Mouse (Mus musculus): ENCODE measurements around the gene Ccdc162.

Gene Ccdc162

DNA sequence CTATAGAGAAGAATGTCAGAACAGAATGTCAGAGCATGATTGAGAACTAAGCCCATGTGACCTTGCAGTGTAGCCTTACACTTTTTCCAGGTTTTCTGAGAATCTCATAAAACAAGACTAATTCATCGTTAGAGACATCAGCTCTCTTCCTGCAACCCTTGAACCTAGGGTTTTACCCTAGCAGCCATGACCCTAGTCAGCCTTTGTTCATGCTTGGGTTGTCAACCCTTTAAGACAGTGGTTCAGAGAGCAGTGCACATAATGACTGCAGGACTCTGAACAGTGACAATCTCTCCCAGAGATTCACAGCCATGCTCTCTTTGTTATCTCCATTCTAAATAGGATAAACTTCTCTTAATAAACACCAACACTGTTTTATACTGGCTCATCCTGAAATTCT, 137.9 kb downstream of the Ccdc162 start:
- in situ Hi-C loops (cut with MseI, MboI) = no loop called here

DNA sequence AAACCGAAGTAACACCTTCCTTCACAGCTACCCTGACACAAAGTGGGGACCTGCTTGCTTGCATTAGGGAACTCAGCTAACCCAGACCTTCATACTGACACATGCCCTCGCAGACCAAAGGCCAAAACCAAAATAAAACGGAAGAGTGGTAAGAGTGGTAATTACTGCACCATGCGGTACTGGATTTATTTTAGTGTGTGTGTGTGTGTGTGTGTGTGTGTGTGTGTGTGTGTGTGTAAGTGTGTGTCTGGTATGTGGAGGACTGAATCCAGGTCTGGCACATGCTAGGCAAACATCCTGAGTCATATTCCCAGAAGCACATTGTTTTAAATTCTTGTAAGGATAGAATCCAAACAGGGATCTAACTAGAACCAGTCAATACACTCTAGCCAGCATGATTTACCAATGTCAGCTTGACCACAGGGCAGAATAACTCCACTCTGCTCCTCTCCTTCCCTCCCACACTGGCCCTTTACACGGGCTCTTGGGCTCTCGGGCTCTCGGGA, 140.1 kb downstream of the Ccdc162 start:
- in situ Hi-C loops (cut with MseI, MboI) = no loop called here

DNA sequence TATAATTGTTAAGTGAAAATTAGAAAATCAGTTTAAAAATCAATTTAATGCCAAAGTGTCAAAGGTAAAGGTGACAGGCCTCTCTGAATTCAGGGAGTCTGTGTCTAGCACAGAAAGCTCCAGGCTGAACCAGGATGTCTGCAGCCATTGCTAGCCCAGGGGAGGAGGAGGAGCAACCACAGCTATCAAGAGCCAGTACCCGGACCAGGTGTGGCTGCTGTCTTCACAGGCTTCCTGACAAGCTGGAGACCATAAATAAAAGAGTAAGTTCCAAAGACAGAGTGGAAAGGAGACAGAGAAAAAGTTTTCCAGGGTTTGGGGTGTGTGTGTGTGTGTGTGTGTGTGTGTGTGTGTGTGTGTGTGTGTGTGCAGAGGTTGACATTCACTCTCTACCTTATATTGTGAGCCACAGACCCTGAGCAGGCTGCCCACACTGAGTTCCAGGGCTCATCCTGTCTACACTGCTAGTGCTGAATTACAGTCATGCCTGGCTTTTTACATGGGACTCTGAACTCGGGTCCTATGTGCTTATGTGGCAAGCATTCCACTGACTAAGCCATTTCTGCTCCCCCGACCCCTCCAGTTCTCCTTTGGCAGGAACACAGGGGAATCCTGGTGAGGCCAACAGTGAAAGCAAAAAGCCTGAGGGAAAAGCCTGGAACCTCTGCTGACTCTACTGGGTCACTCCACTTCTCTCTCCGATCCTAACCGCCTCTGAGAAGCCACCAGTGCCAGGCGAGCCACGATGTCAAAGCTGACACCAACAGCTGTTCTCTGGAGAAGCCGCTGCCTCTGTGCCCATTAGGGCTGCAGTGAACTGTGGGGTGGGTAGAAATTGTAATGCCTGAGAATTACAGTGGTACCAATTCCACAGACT, 140.7 kb downstream of the Ccdc162 start:
- in situ Hi-C loops (cut with MseI, MboI) = no loop called here

DNA sequence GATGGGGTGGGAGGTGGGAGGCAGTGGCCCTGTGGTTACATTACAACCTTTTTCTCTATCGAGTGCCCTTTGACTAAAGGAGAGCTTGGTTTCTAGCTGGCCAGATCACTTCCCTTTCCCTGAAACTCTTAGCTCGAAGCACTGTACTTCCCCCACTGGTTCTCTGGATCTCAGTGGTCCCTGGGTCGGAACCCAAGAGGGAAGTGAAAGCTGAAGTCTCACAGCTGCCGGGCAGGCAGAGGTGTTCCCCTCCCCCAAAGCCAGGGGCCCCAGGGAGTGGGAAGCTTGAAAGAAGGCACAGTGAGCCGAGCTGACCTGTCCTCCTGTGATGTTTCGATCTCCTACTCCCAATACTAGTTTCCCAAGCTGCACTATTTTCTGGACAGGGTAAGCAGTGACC, 143.2 kb downstream of the Ccdc162 start:
- in situ Hi-C loops (cut with MseI, MboI) = no loop called here

DNA sequence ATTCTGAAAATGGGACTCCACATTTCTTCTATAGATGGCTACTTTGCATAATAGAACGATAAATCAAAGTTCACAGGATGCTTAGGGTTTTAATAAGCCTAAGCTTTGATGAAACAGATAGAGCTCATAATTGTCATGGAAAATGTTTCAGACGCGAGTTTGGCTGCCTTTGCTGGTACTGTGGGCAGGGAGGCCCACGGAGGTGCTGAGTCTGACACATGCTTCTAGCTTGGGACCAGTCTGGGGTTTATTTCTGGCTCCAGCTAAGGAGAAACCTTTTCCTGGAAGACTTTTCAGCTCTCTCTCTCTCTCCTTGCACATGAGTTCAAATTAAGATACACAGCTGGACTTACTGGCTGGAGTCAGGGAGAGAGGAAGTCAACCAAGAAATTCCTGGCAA, 144.2 kb downstream of the Ccdc162 start:
- in situ Hi-C loops (cut with MseI, MboI) = no loop called here

DNA sequence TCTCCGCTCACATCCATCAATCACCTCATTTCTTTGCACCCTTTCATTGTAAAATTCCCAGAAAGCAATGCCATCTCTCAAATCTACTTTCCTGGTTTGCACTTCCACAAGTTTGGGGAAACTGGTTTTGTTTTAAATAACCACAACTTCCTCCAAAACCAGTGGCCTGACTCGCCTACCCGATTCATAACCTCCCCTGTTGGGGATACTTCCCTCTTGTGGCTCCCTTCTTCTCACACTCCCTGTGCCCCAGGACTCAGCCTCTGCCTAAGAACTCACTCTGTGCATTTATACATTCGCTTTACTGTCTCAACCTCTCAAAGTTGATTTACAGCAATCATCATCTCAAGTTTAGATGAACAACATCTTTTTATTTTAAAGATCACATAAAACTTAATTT, 145.4 kb downstream of the Ccdc162 start:
- in situ Hi-C loops (cut with MseI, MboI) = no loop called here

DNA sequence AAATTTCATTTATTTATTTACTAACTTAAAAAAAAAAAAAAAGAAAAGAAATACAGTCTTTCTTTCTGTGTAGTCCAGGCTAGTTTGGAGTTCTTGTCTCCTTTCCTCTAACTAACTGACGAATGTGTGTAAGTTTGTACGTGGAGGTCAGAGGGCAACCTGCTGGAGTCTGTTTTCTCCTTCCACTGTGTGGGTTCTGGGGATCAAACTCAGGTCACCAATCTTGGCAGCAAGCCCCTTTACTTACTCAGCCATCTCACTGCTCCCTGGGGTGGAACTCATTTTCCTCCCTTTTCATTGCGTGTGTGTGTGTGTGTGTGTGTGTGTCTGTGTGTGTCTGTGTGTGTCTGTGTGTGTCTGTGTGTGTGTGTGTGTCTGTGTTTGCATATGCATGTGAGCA, 148.1 kb downstream of the Ccdc162 start:
- in situ Hi-C loops (cut with MseI, MboI) = no loop called here

DNA sequence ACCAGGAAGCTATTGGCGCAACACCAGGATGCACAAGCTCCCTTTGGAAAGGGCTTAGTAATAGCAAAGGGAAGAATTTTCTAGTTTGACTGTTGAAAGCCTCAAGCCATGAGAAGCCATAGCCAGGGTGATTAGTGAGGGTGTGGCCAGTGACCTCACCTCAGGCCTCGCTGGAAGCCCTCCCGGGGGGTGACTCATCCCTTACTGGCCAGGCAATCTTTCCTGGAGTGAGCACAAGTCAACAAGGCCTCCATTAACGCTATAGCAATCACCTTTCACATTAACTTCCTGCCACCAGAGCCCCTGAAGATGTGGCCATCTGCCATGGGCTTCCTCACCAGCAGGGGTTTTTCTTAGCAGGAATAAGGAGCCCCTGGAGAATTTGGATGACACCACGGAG, 151.3 kb downstream of the Ccdc162 start:
- in situ Hi-C loops (cut with MseI, MboI) = no loop called here

DNA sequence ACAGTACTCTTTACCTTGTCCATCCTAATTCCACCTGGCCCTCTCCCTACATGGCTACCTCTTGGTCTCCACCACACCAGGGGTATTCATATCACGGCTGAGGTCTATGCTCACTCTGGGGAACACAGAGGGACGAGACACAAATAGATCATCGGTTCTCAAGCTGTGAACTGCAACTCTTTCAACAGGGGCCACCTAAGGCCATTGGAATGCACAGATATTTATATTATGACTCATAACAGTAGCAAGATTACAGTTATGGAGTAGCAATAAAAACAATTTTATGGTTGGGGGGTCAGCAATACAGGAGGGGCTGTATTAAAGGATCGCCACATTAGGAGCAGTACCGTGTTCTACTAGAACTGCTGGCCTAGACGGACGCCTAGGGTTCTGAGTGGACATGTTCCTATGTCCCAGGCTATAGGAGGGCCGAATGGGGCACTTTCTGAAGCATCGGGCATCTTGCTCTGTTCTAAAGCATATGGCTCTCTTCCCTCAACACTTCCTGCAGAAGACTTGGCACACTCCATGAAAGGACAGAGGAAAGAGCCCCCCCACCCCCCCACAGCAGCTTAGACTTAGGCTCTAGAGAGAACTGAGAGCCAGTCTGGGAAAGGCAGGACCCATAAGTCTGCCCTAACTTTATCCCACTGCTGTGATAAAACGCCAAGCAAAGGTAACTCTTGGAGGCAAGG, 154.6 kb downstream of the Ccdc162 start:
- in situ Hi-C loops (cut with MseI, MboI) = no loop called here

DNA sequence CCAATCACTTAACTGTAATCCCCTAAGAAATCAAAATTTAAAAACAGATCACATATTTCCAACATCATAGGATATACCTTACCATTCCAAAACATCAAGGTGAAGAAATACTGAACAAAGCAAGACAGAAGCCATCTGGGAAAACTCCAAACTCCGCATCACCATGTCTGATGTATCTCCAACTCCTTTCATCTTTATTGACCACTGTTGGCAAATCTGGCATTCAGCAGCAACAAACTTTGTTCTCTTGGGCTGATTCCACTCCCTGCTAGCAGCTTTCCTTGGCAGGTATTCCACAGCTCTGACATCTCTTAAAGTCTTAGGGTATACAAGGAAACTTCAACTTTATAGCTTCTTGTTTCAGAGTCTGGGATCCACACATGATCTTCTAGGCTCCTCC, 158.0 kb downstream of the Ccdc162 start:
- in situ Hi-C loops (cut with MseI, MboI) = no loop called here

DNA sequence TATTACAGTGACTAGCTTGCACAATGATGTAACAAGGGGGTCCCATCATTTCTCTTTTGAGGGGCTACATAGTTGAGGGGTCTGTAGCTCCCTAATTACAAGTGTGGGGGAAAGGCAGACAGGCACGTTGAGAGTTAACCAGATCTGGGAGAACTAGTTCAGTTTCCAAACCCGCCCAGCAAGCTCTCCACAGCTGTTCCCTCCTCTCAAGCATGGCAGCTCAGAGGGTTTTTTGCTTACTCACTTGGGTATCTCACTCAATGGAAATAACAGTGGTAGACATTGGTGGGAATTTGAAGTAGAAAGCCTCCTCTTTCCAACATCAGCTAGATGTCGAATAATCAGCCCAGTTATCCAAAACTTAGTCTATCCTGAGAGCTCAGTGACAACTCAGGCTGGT, 161.4 kb downstream of the Ccdc162 start:
- in situ Hi-C loops (cut with MseI, MboI) = no loop called here

DNA sequence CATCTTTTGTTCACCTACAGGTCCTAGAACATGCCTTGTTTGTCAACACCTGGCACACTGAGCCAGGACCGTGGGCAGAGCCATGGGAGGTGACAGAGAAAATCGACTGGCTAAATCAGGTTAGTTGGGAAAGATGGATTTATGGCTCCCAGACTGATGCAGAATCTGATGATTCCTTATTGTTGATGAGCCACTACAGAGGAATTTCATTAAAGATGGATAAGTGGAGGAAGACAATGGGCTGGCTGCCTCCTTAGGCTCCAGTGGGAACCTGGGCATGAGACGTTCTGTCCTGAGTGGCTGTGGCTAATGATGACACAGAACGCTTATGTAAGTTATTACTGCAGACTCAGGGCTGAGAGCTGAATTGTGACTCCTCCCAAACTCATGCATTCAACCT, 162.7 kb downstream of the Ccdc162 start:
- in situ Hi-C loops (cut with MseI, MboI) = no loop called here

DNA sequence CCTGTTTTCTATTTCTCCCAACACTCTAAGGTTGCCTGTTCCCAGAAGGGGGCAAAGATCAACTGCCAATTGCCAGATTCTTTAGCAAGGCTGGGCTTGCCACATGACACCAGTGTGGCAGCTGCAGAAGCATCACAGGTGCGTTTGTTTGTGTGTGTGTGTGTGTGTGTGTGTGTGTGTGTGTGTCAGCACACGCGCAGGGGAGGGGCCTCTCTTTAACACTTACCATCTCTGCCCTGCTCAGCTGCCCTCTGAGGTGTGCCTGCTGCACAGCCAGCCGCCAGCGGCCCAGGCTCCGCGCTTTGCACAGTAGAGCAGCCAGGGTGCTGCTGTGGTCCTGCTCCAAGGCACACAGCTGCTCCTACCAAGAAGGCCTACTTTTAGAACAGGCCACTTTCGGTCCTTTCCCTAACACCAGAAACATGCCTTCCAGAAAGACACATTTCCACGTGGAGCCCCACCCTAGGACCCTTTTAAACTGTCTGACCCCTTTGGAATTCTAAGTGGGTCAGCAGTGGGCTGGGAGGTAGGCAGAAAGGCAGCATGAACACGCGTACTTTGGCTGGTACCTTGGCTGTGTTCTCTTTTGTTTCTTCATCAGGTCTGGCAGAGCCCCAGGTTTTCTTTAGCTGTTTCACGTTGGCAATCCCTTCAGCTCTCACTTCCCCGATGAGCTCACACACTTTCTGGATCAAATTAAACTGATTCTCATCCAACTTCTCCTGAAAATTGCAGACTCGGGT, 163.4 kb downstream of the Ccdc162 start:
- in situ Hi-C loops (cut with MseI, MboI) = no loop called here

DNA sequence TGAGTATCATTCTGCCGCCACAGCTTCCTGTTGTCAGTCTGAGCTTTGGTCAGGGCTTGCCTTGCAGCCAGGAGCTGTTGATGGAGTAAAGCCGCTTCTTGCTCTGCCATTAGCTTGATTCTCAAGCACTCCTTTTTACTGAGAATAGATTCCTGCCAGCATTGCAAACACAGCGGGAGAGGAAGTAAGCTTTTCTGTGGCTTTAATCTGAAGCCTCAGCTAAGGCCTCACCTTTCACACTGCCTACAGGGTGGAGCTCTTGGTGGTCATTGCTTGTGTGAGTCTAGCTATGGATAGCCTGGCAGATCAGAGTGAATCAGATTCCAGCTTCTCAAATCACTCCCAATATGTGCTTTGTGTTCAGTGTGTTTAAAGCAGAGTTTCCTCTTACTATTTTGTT, 164.1 kb downstream of the Ccdc162 start:
- in situ Hi-C loops (cut with MseI, MboI) = no loop called here

DNA sequence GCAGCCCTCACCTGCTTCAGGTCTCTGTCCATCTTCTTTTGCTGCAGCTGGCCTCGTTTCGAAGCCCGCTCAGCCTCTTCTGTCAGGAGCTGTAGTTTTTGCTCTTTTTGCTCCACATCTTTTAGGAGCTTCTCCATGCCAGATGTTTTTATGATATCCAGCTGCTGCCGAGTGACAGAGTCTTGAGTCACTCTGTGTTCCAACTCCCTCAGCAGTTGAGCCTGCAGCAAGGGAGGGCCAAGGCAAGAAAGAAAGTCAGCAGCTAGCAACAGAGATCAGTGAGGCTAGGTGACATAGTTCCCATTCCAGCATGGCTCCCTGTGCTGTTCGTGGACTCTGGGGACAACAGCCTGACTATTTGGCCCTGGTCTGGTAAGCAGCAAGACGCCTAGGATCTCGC, 165.7 kb downstream of the Ccdc162 start:
- in situ Hi-C loops (cut with MseI, MboI) = no loop called here

DNA sequence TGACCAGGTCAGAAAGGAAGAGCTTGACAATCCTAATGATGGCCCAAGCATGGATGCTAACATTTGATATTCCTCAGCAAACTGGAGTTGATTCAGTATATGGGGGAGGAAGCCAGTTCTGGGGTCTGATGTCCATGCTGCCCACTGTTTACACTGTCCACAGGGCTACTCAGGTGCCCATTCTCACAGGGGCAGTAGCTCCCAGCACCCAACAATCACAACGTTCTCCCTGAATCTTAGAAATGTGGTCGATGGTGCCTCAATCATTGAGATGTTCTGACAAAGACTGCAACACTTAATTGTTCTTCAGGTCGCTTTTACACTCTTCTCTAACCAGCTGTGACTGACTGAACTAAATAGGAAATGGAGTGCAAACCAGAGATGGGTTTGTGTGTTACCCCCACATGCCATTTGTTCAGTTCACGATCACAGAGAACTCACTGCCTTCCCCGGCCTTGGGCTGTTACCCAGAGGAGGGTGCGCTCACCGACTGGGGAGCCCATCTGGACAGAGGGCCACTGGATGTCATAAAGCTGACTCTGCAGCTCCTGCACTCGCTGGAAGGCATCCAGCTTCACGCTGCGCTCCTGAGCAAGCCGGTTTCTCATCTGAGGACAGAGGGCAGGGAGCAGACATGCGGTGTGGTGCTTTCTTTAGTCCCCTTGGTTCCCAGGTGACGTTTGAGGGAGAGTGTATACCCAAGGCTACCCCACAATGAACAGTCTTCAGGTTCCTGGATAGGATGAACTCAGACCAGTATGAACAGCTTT, 169.9 kb downstream of the Ccdc162 start:
- in situ Hi-C loops (cut with MseI, MboI) = no loop called here

DNA sequence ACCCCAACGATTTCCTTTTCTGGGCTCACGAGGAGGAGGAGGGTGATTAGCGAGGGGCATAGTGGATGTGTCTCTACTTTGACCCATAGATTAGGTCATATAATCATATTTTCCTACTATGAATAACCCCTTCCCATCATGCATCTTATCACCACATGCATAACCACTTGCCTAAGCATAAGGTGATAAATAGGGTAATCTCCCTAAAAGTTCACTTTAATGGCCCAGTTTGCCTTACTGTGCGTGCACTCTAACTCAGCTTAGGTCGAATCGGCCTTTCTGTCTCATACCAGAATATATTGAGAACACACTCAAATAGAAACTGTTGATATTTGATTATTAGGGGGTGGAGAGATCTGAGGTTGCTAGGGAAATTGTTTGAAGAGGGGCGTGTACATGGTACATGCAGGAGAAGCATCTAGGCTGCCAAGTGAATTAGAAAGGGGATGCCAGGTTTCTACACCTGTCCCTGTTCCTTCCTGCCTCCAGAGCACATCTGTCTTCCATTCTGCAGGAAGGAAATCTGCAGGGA, 171.1 kb downstream of the Ccdc162 start:
- in situ Hi-C loops (cut with MseI, MboI) = no loop called here

DNA sequence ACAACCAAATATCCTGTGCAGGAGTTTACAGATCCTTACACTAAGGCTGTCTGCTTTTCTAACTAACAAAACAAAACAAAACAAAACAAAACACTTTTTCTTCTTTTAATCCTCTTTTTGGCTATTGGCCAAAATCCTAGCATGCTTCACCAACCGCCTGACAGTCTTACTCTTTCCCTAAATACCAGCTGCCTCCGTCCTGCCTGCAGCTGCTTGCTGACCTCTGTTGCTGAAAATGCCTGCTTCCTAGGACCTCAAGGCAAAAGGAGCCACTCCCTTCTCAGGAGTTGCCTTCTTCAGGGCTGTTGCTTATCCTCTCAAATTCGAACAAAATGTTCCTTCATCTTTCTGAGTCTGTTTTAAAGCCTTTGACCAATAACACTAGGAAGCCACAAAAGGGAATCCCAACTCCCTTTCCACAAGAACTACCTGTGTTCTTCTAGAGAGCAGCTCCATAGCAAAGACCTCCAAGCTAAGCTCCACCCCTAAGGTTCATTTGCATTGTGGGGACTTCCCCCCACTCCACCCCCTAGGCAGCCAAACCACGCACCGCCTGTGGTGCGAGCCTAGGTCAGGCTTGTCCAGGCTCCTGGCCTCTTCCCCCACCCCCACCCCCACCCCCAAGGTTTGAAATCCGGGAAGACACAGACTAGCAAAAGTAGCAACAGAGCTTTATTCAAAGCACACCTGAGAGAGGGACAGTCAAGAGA, 171.8 kb downstream of the Ccdc162 start:
- in situ Hi-C loops (cut with MseI, MboI) = no loop called here

DNA sequence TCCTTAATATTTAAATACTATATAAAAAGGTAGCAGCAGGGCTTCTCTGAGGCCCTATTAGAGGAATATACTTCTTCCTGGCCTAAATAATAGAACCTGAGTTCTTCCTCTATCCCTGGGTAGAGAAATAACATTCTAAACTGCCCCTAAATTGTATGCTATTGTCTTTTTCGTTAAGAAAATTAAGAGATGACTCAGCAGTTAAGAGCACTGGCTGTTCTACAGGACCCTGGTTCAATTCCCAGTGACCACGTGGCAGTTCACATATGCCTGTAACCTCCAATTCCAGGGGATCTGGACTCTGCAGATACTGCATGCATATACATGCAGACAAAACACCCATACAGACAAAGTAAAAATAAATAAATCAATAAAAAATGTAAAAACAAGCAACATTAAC, 172.6 kb downstream of the Ccdc162 start:
- in situ Hi-C loops (cut with MseI, MboI) = no loop called here

DNA sequence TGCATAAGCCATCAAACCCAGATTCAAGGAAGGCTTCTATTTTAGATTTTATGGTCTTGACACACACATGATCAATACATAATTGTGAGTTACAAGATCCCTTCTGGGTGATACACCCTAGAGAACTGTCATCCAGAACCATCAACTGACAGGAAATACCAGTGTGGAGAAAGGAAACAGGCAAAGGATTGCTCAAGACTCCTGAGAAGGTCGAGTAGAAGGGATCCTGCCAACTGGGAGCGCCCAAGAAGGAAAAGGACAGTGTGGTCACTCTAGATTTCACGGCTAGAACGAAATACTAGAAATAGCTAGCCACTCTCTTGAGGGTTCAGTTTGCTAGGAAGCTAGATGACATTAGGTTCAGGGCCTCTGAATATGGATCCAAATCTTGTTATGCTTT, 173.0 kb downstream of the Ccdc162 start:
- in situ Hi-C loops (cut with MseI, MboI) = no loop called here

DNA sequence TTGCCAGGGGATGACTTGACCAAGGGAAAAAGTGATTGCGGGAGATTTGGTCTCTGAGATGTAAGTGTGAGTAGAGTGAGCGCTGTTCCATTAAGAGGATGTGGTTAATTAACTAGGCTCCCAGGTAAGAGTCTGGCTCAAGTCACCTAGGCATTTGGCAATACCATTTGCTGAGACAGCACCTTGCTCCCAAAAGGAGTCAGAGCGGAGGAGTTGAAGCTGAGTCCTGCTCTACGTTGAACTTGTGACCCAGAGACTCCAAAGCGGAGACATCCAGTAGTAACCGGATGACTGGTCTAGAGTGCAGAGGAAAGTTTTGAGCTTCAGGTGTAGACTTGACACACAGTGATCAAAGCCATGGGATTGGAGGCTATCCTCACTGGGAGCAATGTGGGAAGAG, 174.4 kb downstream of the Ccdc162 start:
- in situ Hi-C loops (cut with MseI, MboI) = no loop called here
